Comparison of ENCODE assay signal across 16 mouse cellular contexts in genomic region chr4:97805896-97806808, GRCm38 (mm10). TPM values are rescaled to one million over a fixed set of nuclear protein-coding genes. Genes with fewer than 3 reads are reported as not detected.
DNase-seq lines count a peak whose midpoint lies in the region; ATAC-seq and TF ChIP-seq lines count a peak whose summit lies in the region.
"Had no signal": no experiment of that assay in that cellular context is flagged by ENCODE, and none has a peak within 500 bp of the region (broad histone marks: within the 10 kb centered on the region; RNA-seq: fewer than 3 reads in every experiment).

No protein-coding gene starts in this region.

- no peak overlapping the region for H3K4me3 ChIP-seq in heart, embryonic 15.5 days
- no peak overlapping the region for H3K4me3 ChIP-seq in heart, embryonic 11.5 days (ENCODE audit: low read depth, low read length)
- no peak overlapping the region for H3K4me3 ChIP-seq in lung, postnatal 0 days (ENCODE audit: low read depth, low read length)
- H3K4me3 ChIP-seq in forebrain, embryonic 15.5 days, result no peak overlapping the region
- no peak overlapping the region for H3K4me3 ChIP-seq in hindbrain, postnatal 0 days (ENCODE audit: low read length)
- H3K4me3 ChIP-seq: embryonic facial prominence, embryonic 13.5 days; intestine, embryonic 15.5 days had no signal

- peaks cover 11% of the 10 kb centered on the region for H3K36me3 ChIP-seq in heart, embryonic 15.5 days
- peaks cover 7% of the 10 kb centered on the region for H3K36me3 ChIP-seq in heart, embryonic 11.5 days (ENCODE audit: control insufficient read depth, insufficient read depth, low read length)
- no peaks in the 10 kb centered on the region for H3K36me3 ChIP-seq in lung, postnatal 0 days (ENCODE audit: insufficient read depth, low read length)
- 0 out of 2 replicates have a peak, but pooled peaks cover 3% of the 10 kb centered on the region for H3K36me3 ChIP-seq in forebrain, embryonic 15.5 days
- no peaks in the 10 kb centered on the region for H3K36me3 ChIP-seq in hindbrain, postnatal 0 days (ENCODE audit: insufficient read depth, low read length)
- H3K36me3 ChIP-seq: intestine, embryonic 15.5 days had no signal

- 61% methylated on average over 7 of the region's 7 CpGs for WGBS in heart, embryonic 15.5 days
- WGBS in heart, embryonic 11.5 days (ENCODE audit: insufficient replicate concordance), result 73% methylated on average over 7 of the region's 7 CpGs
- WGBS in lung, postnatal 0 days, result 41% methylated on average over 7 of the region's 7 CpGs
- 15% methylated on average over 7 of the region's 7 CpGs for WGBS in forebrain, embryonic 15.5 days
- 36% methylated on average over 7 of the region's 7 CpGs for WGBS in hindbrain, postnatal 0 days

- H3K9me3 ChIP-seq in heart, embryonic 15.5 days (replicated peaks), result no peaks in the 10 kb centered on the region
- H3K9me3 ChIP-seq in heart, embryonic 11.5 days (replicated peaks; ENCODE audit: control insufficient read depth, low read length), result peaks cover 3% of the 10 kb centered on the region
- H3K9me3 ChIP-seq in lung, postnatal 0 days (ENCODE audit: low read length), result no peaks in the 10 kb centered on the region
- H3K9me3 ChIP-seq in forebrain, embryonic 15.5 days, result no peaks in the 10 kb centered on the region
- H3K9me3 ChIP-seq in hindbrain, postnatal 0 days (ENCODE audit: low read length), result no peaks in the 10 kb centered on the region
- H3K9me3 ChIP-seq: intestine, embryonic 15.5 days had no signal

- H3K27ac ChIP-seq in heart, embryonic 15.5 days, result 0 out of 2 replicates have a peak overlapping the region, but pooled peaks have one; percentile 8
- H3K27ac ChIP-seq in heart, embryonic 11.5 days (ENCODE audit: low read depth, low read length), result no peak overlapping the region
- no peak overlapping the region for H3K27ac ChIP-seq in lung, postnatal 0 days (ENCODE audit: low read length)
- 0 out of 2 replicates have a peak overlapping the region, but pooled peaks have one; percentile 11 for H3K27ac ChIP-seq in forebrain, embryonic 15.5 days (replicated peaks)
- no peak overlapping the region for H3K27ac ChIP-seq in hindbrain, postnatal 0 days
- H3K27ac ChIP-seq: embryonic facial prominence, embryonic 13.5 days; intestine, embryonic 15.5 days had no signal

- peak; percentile 75 for DNase-seq in lung, postnatal 0 days (ENCODE audit: low spot score)
- DNase-seq in lung, adult 18-20 months, result no peak
- no peak for DNase-seq in hindbrain, postnatal 0 days (ENCODE audit: low spot score)
- no peak for DNase-seq in thymus, postnatal 10 days (ENCODE audit: low spot score in 2 of 2)
- no peak for DNase-seq in right cerebral cortex, postnatal 25 days
- DNase-seq: cerebellum, postnatal 36 days; gastrocnemius, postnatal 25 days; kidney, postnatal 25 days; midbrain, embryonic 14.5 days had no signal

- TF ChIP-seq EP300 in lung, postnatal 0 days (IDR thresholded peaks at IDR 0.05), result peak; percentile 43; the same call in 1 of the 2 replicates

- TF ChIP-seq CTCF in lung, postnatal 0 days (IDR thresholded peaks at IDR 0.05), result no peak
- no peak for TF ChIP-seq CTCF in hindbrain, postnatal 0 days (IDR thresholded peaks at IDR 0.05; ENCODE audit: low read depth)

- H3K4me2 ChIP-seq in heart, embryonic 15.5 days, result no peak overlapping the region
- H3K4me2 ChIP-seq in heart, embryonic 11.5 days, result no peak overlapping the region
- 0 out of 2 replicates have a peak overlapping the region, but pooled peaks have one; percentile 4 for H3K4me2 ChIP-seq in lung, postnatal 0 days (replicated peaks; ENCODE audit: low read depth, low read length)
- 0 out of 2 replicates have a peak overlapping the region, but pooled peaks have one; percentile 0 for H3K4me2 ChIP-seq in forebrain, embryonic 15.5 days (replicated peaks)
- H3K4me2 ChIP-seq in hindbrain, postnatal 0 days (ENCODE audit: low read depth, low read length), result 0 out of 2 replicates have a peak overlapping the region, but pooled peaks have one; percentile 13
- H3K4me2 ChIP-seq: embryonic facial prominence, embryonic 13.5 days; intestine, embryonic 15.5 days had no signal

- H3K27me3 ChIP-seq in heart, embryonic 15.5 days, result no peaks in the 10 kb centered on the region
- H3K27me3 ChIP-seq in heart, embryonic 11.5 days (ENCODE audit: control insufficient read depth, insufficient read depth, low read length), result no peaks in the 10 kb centered on the region
- H3K27me3 ChIP-seq in lung, postnatal 0 days (replicated peaks; ENCODE audit: insufficient read depth, low read length), result no peaks in the 10 kb centered on the region
- no peaks in the 10 kb centered on the region for H3K27me3 ChIP-seq in forebrain, embryonic 15.5 days
- H3K27me3 ChIP-seq in hindbrain, postnatal 0 days (ENCODE audit: insufficient read depth, low read length), result no peaks in the 10 kb centered on the region
- H3K27me3 ChIP-seq: embryonic facial prominence, embryonic 13.5 days; intestine, embryonic 15.5 days had no signal

- H3K9ac ChIP-seq in heart, embryonic 15.5 days, result no peak overlapping the region
- no peak overlapping the region for H3K9ac ChIP-seq in heart, embryonic 11.5 days (ENCODE audit: low read depth, low read length)
- H3K9ac ChIP-seq in lung, postnatal 0 days (replicated peaks; ENCODE audit: low read depth), result no peak overlapping the region
- H3K9ac ChIP-seq in forebrain, embryonic 15.5 days (replicated peaks), result no peak overlapping the region
- H3K9ac ChIP-seq in hindbrain, postnatal 0 days (replicated peaks; ENCODE audit: low read length), result no peak overlapping the region
- H3K9ac ChIP-seq: embryonic facial prominence, embryonic 13.5 days; intestine, embryonic 15.5 days had no signal

- peaks cover 28% of the 10 kb centered on the region for H3K4me1 ChIP-seq in heart, embryonic 15.5 days (replicated peaks)
- H3K4me1 ChIP-seq in heart, embryonic 11.5 days (ENCODE audit: control insufficient read depth, insufficient read depth, low read length), result peaks cover 18% of the 10 kb centered on the region
- peaks cover 4% of the 10 kb centered on the region; the same call in 1 of the 2 replicates for H3K4me1 ChIP-seq in lung, postnatal 0 days (ENCODE audit: insufficient read depth, low read depth, low read length)
- peaks cover 50% of the 10 kb centered on the region for H3K4me1 ChIP-seq in forebrain, embryonic 15.5 days
- H3K4me1 ChIP-seq in hindbrain, postnatal 0 days (ENCODE audit: insufficient read depth, low read length), result no peaks in the 10 kb centered on the region
- H3K4me1 ChIP-seq: intestine, embryonic 15.5 days had no signal

- ATAC-seq in heart, embryonic 15.5 days (replicated peaks; ENCODE audit: insufficient number of reproducible peaks, insufficient read depth, low FRiP score, low read depth), result no peak
- ATAC-seq in heart, embryonic 11.5 days (replicated peaks; ENCODE audit: insufficient number of reproducible peaks, low FRiP score, low TSS enrichment), result no peak
- 0 out of 2 replicates have a peak, but pooled peaks have one; percentile 51 for ATAC-seq in lung, postnatal 0 days
- peak; percentile 45; the same call in 1 of the 2 replicates for ATAC-seq in forebrain, embryonic 15.5 days (replicated peaks)
- no peak for ATAC-seq in hindbrain, postnatal 0 days
- ATAC-seq: intestine, embryonic 15.5 days had no signal

RNA-seq across cellular contexts. Expression of gene E130114P18Rik, which starts 28.3 kb away (rescaled TPM):
- polyA plus RNA-seq in heart, embryonic 15.5 days (2015; fragmentation: Nextera tagmentation; extraction: Ambion mirVana), result 0.25 and 0.30 TPM in 2 replicates
- 0.72 and 0.73 TPM in 2 replicates for polyA plus RNA-seq in heart, embryonic 11.5 days (2014; fragmentation: Nextera tagmentation; extraction: Ambion mirVana)
- 0.36 and 0.76 TPM in 2 replicates for polyA plus RNA-seq in lung, postnatal 0 days (2015; fragmentation: Nextera tagmentation; extraction: Ambion mirVana)
- polyA plus RNA-seq in forebrain, embryonic 15.5 days (2015; fragmentation: Nextera tagmentation; extraction: Ambion mirVana), result 39.8 and 45.7 TPM in 2 replicates
- total RNA-seq in hindbrain, postnatal 0 days (2014; rRNA removed), result 17.1 and 22.3 TPM in 2 replicates
- polyA plus RNA-seq in hindbrain, postnatal 0 days (2015; fragmentation: Nextera tagmentation; extraction: Ambion mirVana), result 31.6 and 37.8 TPM in 2 replicates
- total RNA-seq: ES-E14 had no signal
- polyA plus RNA-seq: C2C12 had no signal

RNA-seq across cellular contexts. Expression of gene Nfia, which starts 33.6 kb away (rescaled TPM):
- polyA plus RNA-seq in heart, embryonic 15.5 days (2015; fragmentation: Nextera tagmentation; extraction: Ambion mirVana), result 46.8 and 47.9 TPM in 2 replicates
- polyA plus RNA-seq in heart, embryonic 11.5 days (2014; fragmentation: Nextera tagmentation; extraction: Ambion mirVana), result 27.5 and 33.7 TPM in 2 replicates
- 40.5 and 45.4 TPM in 2 replicates for polyA plus RNA-seq in lung, postnatal 0 days (2015; fragmentation: Nextera tagmentation; extraction: Ambion mirVana)
- polyA plus RNA-seq in forebrain, embryonic 15.5 days (2015; fragmentation: Nextera tagmentation; extraction: Ambion mirVana), result 98.3 and 101 TPM in 2 replicates
- 73.5 and 97.2 TPM in 2 replicates for total RNA-seq in hindbrain, postnatal 0 days (2014; rRNA removed)
- polyA plus RNA-seq in hindbrain, postnatal 0 days (2015; fragmentation: Nextera tagmentation; extraction: Ambion mirVana), result 71.0 and 76.8 TPM in 2 replicates

Comparison
In these comparisons a context has a peak if more than half of its experiments do, and no peak if none do; other contexts are left out.
1. H3K27ac ChIP-seq: peak in heart, embryonic 15.5 days (single experiment) and forebrain, embryonic 15.5 days (single experiment); none in heart, embryonic 11.5 days (single experiment), lung, postnatal 0 days (single experiment) and hindbrain, postnatal 0 days (single experiment).
2. ATAC-seq: peak in lung, postnatal 0 days (single experiment) and forebrain, embryonic 15.5 days (single experiment); none in heart, embryonic 15.5 days (single experiment), heart, embryonic 11.5 days (single experiment) and hindbrain, postnatal 0 days (single experiment).
3. H3K4me2 ChIP-seq: peak in lung, postnatal 0 days (single experiment), forebrain, embryonic 15.5 days (single experiment) and hindbrain, postnatal 0 days (single experiment); none in heart, embryonic 15.5 days (single experiment) and heart, embryonic 11.5 days (single experiment).
4. RNA of gene E130114P18Rik, which starts 28.3 kb away (polyA plus RNA-seq): 39.8 to 45.7 TPM in forebrain, embryonic 15.5 days and 31.6 to 37.8 TPM in hindbrain, postnatal 0 days; 0.36 to 0.76 TPM in lung, postnatal 0 days, 0.72 to 0.73 TPM in heart, embryonic 11.5 days and 0.25 to 0.30 TPM in heart, embryonic 15.5 days; every median in the first group is over 10 times any median in the second.